Mouse (Mus musculus): ENCODE measurements around the gene Mpl.

The Mpl gene

GRCm38 (mm10) chr4:118457345-118457975 is at the start of gene Mpl:
TSS of gene Mpl (minus strand) at chr4:118457513.
- no peak for DNase-seq (ENCODE audit: low read depth, low spot score)

DNA sequence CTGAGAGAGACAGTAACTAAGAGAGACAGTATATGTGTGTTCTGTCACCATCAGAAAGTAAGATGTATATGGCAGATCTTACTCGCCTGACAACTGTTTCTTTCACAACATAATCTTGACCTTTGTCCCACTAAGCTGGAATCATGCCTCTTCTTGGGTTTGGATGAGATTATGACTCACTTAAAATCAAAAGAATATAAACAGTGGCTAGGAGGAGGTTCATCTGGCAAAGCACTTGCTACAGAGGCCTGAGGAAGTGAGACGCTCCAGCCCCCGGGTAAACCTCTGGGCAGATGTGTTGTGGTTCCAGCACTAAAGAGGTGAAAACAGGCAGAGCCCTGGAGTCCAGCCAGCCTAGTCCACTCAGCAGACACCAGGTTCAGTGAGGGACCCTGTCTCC is 48.2 kb upstream of the Mpl start:
- DNase-seq (ENCODE audit: low read depth, low spot score), result no peak

DNA sequence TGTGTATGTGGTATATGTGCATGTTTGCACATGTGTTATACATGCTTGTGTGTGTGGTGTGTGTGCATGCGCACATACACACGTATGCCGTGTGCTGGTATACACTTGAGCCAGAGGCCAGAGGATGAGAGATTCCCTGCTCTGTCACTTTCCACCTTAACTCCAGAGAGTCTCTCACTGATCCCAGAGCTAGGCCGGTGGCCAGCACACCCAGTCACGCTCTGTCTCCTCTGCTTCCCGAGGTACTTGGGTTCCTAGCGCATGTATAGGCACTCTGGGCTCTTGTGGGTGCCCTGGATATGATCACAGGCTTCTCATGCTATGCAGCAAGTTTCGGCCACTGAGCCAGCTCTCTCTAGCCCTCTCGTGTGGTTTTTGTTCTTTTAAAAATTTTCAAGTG is 43.5 kb upstream of the Mpl start:
- DNase-seq (ENCODE audit: low read depth, low spot score), result no peak

- DNase-seq (ENCODE audit: low read depth, low spot score), result no peak
These were observed 42.9 kb upstream of the Mpl start for GRCm38 (mm10) chr4:118500171-118500724.

GRCm38 (mm10) chr4:118490461-118490860 is 33.1 kb upstream of the Mpl start:
- DNase-seq (ENCODE audit: low read depth, low spot score), result no peak

- no peak for DNase-seq (ENCODE audit: low read depth, low spot score)
These were observed 32.4 kb upstream of the Mpl start, which contains the start of gene Tie1 for GRCm38 (mm10) chr4:118489717-118490132. TSS of gene Tie1 (minus strand) at chr4:118490061.

GRCm38 (mm10) chr4:118476773-118477530 is 19.6 kb upstream of the Mpl start:
- no peak for DNase-seq (ENCODE audit: low read depth, low spot score)

GRCm38 (mm10) chr4:118472687-118473086 is 15.4 kb upstream of the Mpl start:
- DNase-seq (ENCODE audit: low read depth, low spot score), result no peak

- no peak for DNase-seq (ENCODE audit: low read depth, low spot score)
These were observed 14.0 kb upstream of the Mpl start for GRCm38 (mm10) chr4:118471281-118471680.

DNA sequence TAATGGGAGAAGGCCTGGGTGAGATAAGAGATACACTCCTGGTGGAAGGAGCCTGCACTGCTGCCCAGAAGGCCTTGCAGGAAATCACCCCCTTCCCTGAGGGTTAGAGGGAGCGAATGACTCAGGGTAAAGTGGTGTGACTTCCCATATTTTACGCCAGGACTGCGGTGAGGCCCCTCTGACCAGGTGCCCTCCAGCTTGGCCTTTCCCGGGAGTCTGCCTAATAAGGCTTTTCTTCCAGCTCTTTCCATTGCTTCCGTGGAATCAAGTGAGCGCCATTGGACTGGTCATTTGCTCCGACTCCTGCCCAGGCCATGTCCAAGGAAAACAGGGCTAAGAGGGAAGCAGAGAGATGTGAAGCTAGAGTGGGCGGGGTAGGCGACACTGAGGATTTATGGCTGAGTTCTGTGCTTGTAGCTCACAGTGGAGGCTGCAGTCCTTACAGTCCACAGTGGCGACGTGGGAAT is 8.4 kb upstream of the Mpl start:
- no peak for DNase-seq (ENCODE audit: low read depth, low spot score)

DNA sequence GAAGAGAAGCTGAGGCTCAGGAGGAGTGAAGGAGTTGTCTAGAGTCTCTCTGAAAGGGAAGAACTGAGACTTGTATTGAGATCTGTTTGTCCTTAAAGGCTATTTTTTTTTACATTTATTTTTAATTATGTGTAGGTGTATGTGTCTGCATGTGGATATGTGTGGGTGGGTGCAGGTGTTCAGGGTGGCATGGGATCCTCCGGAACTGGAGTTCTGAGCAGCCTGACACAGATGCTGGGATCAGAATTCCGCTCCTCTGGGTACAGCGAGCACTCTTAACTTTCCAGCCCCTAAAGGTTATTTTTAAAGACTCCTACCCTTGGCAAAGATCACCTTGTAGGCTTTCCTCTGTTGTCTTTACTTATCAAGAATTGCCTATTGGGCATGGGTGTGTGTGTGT is 7.6 kb upstream of the Mpl start:
- DNase-seq (ENCODE audit: low read depth, low spot score), result no peak

DNA sequence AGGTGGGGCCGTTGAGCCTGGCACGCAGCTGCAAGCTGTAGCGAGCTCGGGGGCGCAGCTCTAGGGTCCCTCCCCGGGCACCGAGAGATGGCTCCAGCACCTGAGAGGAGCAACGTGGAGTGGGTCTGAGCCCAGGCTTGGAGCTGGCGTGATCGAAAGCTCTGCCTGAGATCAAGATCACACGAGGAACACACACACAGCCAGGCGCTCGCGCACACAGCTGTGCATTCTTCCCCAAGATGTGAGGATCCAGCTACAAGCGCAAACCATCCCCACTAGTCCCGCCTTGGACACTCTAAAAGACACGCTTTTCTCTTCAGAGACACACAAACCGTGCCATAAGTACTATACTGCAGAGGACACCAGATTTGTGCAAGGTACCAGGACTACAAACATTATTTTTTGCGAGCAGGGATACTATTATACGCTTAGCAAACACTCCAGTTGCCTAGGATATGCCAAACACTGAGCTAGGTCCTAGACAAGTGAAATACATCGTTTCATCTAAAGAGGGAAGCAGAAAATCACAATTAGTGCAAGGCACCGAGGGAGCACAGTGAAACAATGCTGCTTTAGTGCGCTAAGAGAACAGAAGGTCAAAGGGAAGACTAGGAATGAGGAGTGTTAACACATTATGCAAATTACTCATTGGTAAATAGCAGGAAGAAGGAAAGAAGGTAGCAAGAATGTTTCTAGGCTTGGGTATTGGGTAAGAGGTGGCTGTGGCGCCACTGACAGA is 10.7 kb downstream of the Mpl start:
- no peak for DNase-seq (ENCODE audit: low read depth, low spot score)

- DNase-seq (ENCODE audit: low read depth, low spot score), result peak; percentile 58
These were observed 11.4 kb downstream of the Mpl start for GRCm38 (mm10) chr4:118445781-118446414.

- DNase-seq (ENCODE audit: low read depth, low spot score), result no peak
These were observed 12.2 kb downstream of the Mpl start for GRCm38 (mm10) chr4:118445088-118445487.

DNA sequence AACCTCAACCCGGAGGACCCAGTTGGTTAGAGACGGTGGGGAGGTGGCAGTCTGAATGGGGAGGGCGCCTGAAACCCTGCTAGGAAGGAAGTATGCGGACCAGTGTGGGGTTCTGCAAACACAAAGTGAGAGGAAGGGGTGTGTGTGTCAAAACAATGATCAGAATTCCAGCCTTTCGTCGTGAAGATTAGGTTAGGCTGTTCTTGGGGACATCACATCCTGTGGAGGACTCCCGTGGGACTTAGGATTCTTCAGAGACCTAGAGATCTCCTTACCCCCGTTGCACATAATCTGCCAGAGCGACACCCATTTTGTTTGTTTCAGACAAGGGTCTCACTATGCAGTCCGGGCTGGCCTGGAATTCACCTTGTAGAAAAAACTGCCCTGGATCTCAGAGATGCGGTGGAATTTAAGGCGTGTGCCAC is 19.5 kb downstream of the Mpl start:
- DNase-seq (ENCODE audit: low read depth, low spot score), result peak; percentile 75

DNA sequence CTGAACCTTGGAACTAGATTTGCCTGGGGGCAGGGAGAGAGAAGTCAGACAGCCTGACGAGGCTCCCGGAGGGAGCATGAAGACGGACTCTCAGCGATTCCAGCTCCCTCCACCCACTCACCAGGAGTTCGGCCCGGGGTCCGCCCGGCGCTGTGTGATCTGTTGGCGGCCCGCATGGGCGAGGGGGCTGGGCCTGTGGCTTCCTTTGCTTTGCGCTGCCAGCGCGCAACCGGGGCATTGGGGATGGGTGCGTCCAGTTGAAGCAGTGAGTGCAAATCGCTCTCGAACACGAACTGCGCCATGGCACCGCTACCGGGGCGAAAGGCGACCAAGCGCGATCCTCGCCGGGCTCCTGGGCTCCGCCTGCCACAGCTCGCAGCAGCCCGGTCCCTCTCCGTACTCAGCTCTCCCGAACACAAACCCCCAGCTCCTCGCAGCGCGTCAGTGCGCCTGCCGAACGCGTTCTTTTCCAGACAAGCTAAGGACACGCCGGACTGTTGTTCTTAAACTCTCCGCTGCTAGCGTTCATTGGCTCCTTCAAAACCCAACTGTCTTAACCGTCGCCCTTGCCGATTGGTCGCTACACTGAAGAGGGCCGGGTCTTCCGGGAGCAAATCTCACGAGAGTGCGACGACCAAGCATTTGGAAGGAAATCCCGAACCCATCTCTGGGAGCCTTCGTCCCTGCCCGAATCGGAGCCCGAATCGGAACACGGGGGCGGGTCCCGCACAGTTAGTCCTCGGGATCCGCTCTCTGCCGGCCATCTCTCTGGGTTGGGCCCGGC is 20.3 kb downstream of the Mpl start, which contains the start of gene Cdc20:
Gene Cdc20 (minus strand): TSS at position 533 of the 784 bp plus-strand sequence.
- DNase-seq (ENCODE audit: low read depth, low spot score), result peak; percentile 99

GRCm38 (mm10) chr4:118432332-118432731 is 25.0 kb downstream of the Mpl start:
- DNase-seq (ENCODE audit: low read depth, low spot score), result no peak

DNA sequence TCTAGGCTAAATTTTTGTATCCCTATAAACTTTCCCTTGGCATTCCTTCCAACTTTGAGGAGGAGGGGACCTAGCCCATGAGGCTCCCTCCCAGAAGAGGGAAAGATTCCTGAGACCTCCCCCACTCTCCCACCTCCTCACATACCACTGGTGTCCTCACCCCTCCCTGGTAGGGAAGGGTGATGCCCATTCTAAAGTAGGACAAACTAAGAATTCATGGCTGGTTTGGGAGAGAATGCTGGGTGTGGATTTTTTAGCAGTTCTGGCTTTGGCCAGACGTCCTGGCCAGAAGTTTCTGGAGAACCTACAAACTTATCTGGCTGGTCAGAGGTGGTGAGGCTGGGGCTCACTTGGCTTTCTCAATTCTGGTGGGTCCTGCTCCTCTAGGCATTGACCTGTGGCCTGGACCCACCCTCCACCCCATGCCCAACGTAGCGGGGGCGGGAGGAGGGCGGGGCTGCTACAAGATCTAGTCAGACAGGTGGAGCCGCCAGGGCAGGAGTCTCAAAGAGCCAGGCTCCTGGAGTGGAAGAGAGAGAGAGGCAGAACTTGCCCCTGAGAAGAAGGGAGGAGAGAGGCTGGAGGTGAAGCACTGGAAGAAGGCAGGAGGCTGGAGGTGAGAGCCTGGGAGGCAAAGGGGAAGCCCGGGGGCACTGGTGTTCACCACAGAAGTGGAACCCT is 28.0 kb downstream of the Mpl start:
- DNase-seq (ENCODE audit: low read depth, low spot score), result no peak

- no peak for DNase-seq (ENCODE audit: low read depth, low spot score)
These were observed 28.6 kb downstream of the Mpl start for GRCm38 (mm10) chr4:118428531-118429214.
